Mouse (Mus musculus) liver, embryonic 16.5 days (tissue): ENCODE results near the gene Ndufs2. TPM values are rescaled to one million over a fixed set of nuclear protein-coding genes. Genes with fewer than 3 reads are reported as not detected.
"Not testable (repeated sequence)": the region's sequence is repeated elsewhere in the genome, so short reads cannot be mapped to it uniquely, and the experiment has no call there.

Source experiments
- ATAC-seq: fragments of 200-750 bp; cut with Nextera tagmentation; 2 replicates; pipeline ENCODE4 v1.8.0; 2017; ENCODE audit warnings: low read depth, mild to moderate bottlenecking, moderate number of reproducible peaks, moderate library complexity
- H3K27ac ChIP-seq: fragments of 300-500 bp; sonication (generic); 2 replicates; pipeline ENCODE4 v1.5.1; 2014; ENCODE audit warnings: mild to moderate bottlenecking, low read length
- H3K27me3 ChIP-seq: fragments of 300-500 bp; sonication (generic); 2 replicates; pipeline ENCODE4 v1.6.1; 2014; ENCODE audit warnings: low read depth, low read length, mixed read lengths; ENCODE audit not compliant: control insufficient read depth, insufficient read depth
- H3K36me3 ChIP-seq: fragments of 300-500 bp; sonication (generic); 2 replicates; pipeline ENCODE4 v1.6.1; 2014; ENCODE audit warnings: mild to moderate bottlenecking; ENCODE audit not compliant: control insufficient read depth, insufficient read depth
- H3K4me1 ChIP-seq: fragments of 300-500 bp; sonication (generic); 2 replicates; pipeline ENCODE4 v1.6.1; 2014; ENCODE audit warnings: low read depth, low read length, mixed read lengths; ENCODE audit not compliant: control insufficient read depth
- H3K4me2 ChIP-seq: fragments of 300-500 bp; sonication (generic); 2 replicates; pipeline ENCODE4 v1.6.1; 2014; ENCODE audit warnings: low read depth, low read length, mixed read lengths
- H3K4me3 ChIP-seq: fragments of 300-500 bp; sonication (generic); 2 replicates; pipeline ENCODE4 v1.5.1; 2014; ENCODE audit warnings: low read depth, mild to moderate bottlenecking, low read length
- H3K9ac ChIP-seq: fragments of 300-500 bp; sonication (generic); 2 replicates; pipeline ENCODE4 v1.6.1; 2014; ENCODE audit warnings: low read depth, low read length
- H3K9me3 ChIP-seq: fragments of 300-500 bp; sonication (generic); replicated peaks from 2 replicates; pipeline ENCODE4 v1.6.1; 2016; ENCODE audit warnings: low read length; ENCODE audit not compliant: control insufficient read depth
- WGBS: fragments of 180-500 bp; shearing (Covaris S2); extraction: QIAGEN DNeasy Blood & Tissue Kit; methylation state at CpG from one replicate; pipeline ENCODE4 v1.1.7; 2014; ENCODE audit not compliant: insufficient replicate concordance; 5-methylcytosine and 5-hydroxymethylcytosine counted together
- polyA plus RNA-seq: library from polyadenylated mRNA; unstranded; fragments of >200 nt; fragmentation: Nextera tagmentation; extraction: Ambion mirVana; gene quantifications from 2 replicates; pipeline ENCODE4 v1.2.1, GENCODE M21; 2015

The Ndufs2 gene
- polyA plus RNA-seq, 1 experiment from 2014 or later = 138 TPM

DNA sequence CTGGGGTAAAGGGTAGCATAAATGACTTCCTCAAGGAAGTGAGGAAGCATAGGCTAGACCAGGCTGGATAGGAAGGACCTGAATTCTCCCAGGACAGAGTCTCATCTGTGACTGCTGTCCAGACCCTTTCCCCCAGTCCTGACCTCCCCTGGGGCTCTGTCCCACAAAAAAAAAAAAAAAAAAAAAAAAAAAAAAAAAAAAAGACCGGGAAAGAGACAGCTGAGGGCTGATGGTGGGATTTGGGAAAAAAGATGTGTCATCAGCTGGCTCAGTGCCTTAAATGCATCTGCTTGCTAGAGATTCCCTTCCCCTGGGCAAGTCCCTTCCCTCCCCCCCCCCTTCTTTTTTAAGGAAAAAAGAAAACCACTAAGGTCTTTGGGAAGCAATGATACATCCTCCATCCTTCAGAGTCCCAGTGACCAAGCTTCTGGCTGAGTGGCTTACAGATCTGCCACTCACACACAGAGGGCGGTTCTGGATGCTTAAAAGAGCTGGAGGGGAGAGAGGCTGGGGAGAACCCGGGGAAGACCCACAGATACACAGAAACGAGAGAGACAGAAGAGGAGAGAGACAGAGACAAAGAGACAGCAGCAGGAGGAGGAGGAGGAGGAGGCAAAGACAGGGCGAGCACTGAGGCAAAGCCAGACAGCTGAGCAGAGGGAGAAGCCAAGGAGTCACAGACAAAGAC is 1.1 kb downstream of the Ndufs2 start, which contains the start of gene Adamts4:
Gene Adamts4, plus strand, starts transcription at position 509 of the 688 bp plus-strand sequence.
- Histone ChIP-seq H3K9me3 (no peaks in the 10 kb centered on the region), H3K27me3 (peaks cover 31% of the 10 kb centered on the region), H3K4me2 (peak within 1 kb of the TSS; percentile 2), H3K27ac (no peak within 1 kb of the TSS), H3K9ac (no peak within 1 kb of the TSS), H3K36me3 (no peaks in the 10 kb centered on the region), H3K4me1 (peaks cover 20% of the 10 kb centered on the region), H3K4me3 (peak within 1 kb of the TSS; percentile 11)
- 19% methylated on average over 5 of the region's 5 CpGs for WGBS
- ATAC-seq = no peak

- H3K4me1 ChIP-seq = peaks cover 20% of the 10 kb centered on the region
- peaks cover 3% of the 10 kb centered on the region; the same call in 1 of the 2 replicates for H3K36me3 ChIP-seq
- no peak overlapping the region for H3K9ac ChIP-seq
- H3K27me3 ChIP-seq = peaks cover 31% of the 10 kb centered on the region
- 26% methylated on average over 3 of the region's 3 CpGs for WGBS
- H3K27ac ChIP-seq = no peak overlapping the region
- no peak overlapping the region for H3K4me2 ChIP-seq
- no peak for ATAC-seq
- H3K9me3 ChIP-seq = no peaks in the 10 kb centered on the region
- no peak overlapping the region for H3K4me3 ChIP-seq
Observed at GRCm38 (mm10) chr1:171248386-171249226, 2.6 kb downstream of the Ndufs2 start.

DNA sequence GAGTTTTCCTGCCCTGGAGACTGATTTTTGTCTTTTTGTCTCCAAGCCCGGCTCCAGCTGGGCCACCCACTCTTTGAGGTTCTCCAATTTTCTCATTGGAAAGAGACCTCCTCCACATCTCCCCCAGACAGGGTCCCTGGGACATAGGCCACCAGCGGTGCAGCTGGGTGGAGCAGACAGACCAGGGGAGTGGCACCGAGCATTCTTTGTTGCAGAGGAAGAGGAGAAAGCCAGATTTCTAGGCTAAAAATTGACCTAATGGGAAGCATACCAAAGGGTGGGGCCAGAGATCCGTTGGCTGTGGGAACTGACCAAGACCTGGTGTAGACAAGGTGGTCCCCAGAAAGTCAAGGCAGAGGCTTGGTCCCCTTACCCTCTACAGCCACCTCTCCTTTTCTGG is 3.3 kb downstream of the Ndufs2 start:
- Histone ChIP-seq H3K36me3 (peaks cover 3% of the 10 kb centered on the region; the same call in 1 of the 2 replicates), H3K9me3 (no peaks in the 10 kb centered on the region), H3K4me2 (peak overlapping the region; percentile 91), H3K9ac (peak overlapping the region; percentile 65; the same call in 1 of the 2 replicates), H3K27ac (peak overlapping the region; percentile 86), H3K4me1 (peaks cover 20% of the 10 kb centered on the region), H3K27me3 (peaks cover 31% of the 10 kb centered on the region), H3K4me3 (peak overlapping the region; percentile 71)
- 14% methylated on average over 4 of the region's 4 CpGs for WGBS
- ATAC-seq = no peak

GRCm38 (mm10) chr1:171247453-171247841 is 3.7 kb downstream of the Ndufs2 start:
- H3K27ac ChIP-seq = peak overlapping the region; percentile 86
- no peaks in the 10 kb centered on the region for H3K9me3 ChIP-seq
- peak overlapping the region; percentile 65 for H3K9ac ChIP-seq
- H3K36me3 ChIP-seq = peaks cover 3% of the 10 kb centered on the region; the same call in 1 of the 2 replicates
- peaks cover 20% of the 10 kb centered on the region for H3K4me1 ChIP-seq
- 8% methylated on average over 13 of the region's 13 CpGs for WGBS
- peak overlapping the region; percentile 91 for H3K4me2 ChIP-seq
- H3K27me3 ChIP-seq = peaks cover 26% of the 10 kb centered on the region
- ATAC-seq = peak; percentile 11; the same call in 1 of the 2 replicates
- H3K4me3 ChIP-seq = peak overlapping the region; percentile 71

- under 1% methylated on average over 41 of the region's 41 CpGs for WGBS
- peaks cover 20% of the 10 kb centered on the region for H3K27me3 ChIP-seq
- H3K4me3 ChIP-seq = peak overlapping the region; percentile 71
- peak overlapping the region; percentile 91 for H3K4me2 ChIP-seq
- peak; percentile 95 for ATAC-seq
- peaks cover 3% of the 10 kb centered on the region; the same call in 1 of the 2 replicates for H3K36me3 ChIP-seq
- peaks cover 20% of the 10 kb centered on the region for H3K4me1 ChIP-seq
- H3K9ac ChIP-seq = peak overlapping the region; percentile 74
- H3K27ac ChIP-seq = peak overlapping the region; percentile 86
- H3K9me3 ChIP-seq = no peaks in the 10 kb centered on the region
Observed at GRCm38 (mm10) chr1:171246709-171247452, 4.3 kb downstream of the Ndufs2 start.

- peaks cover 20% of the 10 kb centered on the region for H3K4me1 ChIP-seq
- H3K9ac ChIP-seq = no peak overlapping the region
- no peak overlapping the region for H3K27ac ChIP-seq
- ATAC-seq = no peak
- no peak overlapping the region for H3K4me3 ChIP-seq
- H3K27me3 ChIP-seq = peaks cover 6% of the 10 kb centered on the region
- H3K9me3 ChIP-seq = no peaks in the 10 kb centered on the region
- H3K4me2 ChIP-seq = no peak overlapping the region
- H3K36me3 ChIP-seq = peaks cover 3% of the 10 kb centered on the region; the same call in 1 of the 2 replicates
- 83% methylated on average over 8 of the region's 8 CpGs for WGBS
Observed at GRCm38 (mm10) chr1:171245353-171245752, 5.8 kb downstream of the Ndufs2 start.

- 78% methylated on average over 12 of the region's 12 CpGs for WGBS
- not testable (repeated sequence) for H3K4me3 ChIP-seq, H3K9ac ChIP-seq, H3K27me3 ChIP-seq, H3K4me2 ChIP-seq, H3K27ac ChIP-seq, ATAC-seq, H3K9me3 ChIP-seq
- H3K4me1 ChIP-seq = peaks cover 12% of the 10 kb centered on the region
- H3K36me3 ChIP-seq = peaks cover 14% of the 10 kb centered on the region
Observed at GRCm38 (mm10) chr1:171241952-171242351, 9.2 kb downstream of the Ndufs2 start.

- Histone ChIP-seq H3K27me3 (no peaks in the 10 kb centered on the region), H3K27ac (no peak overlapping the region), H3K4me3 (no peak overlapping the region), H3K9ac (no peak overlapping the region), H3K36me3 (peaks cover 22% of the 10 kb centered on the region), H3K4me1 (peaks cover 6% of the 10 kb centered on the region), H3K4me2 (no peak overlapping the region), H3K9me3 (no peaks in the 10 kb centered on the region)
- no peak for ATAC-seq
- WGBS = 80% methylated on average over 10 of the region's 10 CpGs
Observed at GRCm38 (mm10) chr1:171240911-171241310, 10.3 kb downstream of the Ndufs2 start.
